Mouse (Mus musculus): Measurements from ENCODE around the gene Rrp12. TPM values are rescaled to one million over a fixed set of nuclear protein-coding genes. Genes with fewer than 3 reads are reported as not detected.
"Not testable (repeated sequence)": the region's sequence is repeated elsewhere in the genome, so short reads cannot be mapped to it uniquely, and the experiment has no call there.

The Rrp12 gene
- total RNA-seq, 1 experiment from 2014 or later = 16.2 TPM

DNA sequence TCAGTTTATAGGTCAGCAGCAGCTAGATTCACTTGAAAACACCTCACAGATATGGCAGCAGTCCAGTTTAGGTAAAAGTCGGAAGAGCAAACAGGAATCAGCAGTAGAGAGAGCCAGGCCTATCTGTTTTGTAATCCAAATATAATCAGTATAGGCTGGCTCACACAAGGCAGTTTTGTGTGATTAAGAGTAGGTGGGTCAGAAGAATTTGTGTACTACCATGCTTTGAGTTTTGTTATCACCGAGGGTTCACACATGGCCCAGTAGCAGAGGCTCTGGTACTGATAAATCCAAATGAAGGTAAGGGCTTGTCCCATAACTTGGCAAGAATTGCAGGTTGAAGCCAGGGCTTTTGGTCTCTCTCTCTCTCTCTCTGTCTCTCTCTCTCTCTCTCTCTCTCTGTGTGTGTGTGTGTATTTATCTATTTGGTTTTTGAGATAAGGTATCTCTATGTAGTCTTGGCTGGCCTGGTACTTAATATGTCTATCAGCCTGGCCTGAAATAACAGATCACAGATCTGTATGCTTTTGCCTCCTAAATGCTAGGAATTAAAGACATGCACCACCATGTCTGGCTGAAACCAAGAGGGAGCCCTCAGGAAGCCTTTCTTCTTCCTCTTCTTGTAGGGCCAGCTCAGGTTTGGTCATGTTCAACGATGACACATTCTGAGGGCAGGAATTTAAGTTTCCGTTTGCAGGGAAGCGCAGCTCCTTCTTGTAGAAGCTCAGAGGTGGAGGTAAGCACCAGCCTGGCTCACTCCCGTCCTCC, 10.5 kb upstream of the Rrp12 start:
- no peak for DNase-seq

DNA sequence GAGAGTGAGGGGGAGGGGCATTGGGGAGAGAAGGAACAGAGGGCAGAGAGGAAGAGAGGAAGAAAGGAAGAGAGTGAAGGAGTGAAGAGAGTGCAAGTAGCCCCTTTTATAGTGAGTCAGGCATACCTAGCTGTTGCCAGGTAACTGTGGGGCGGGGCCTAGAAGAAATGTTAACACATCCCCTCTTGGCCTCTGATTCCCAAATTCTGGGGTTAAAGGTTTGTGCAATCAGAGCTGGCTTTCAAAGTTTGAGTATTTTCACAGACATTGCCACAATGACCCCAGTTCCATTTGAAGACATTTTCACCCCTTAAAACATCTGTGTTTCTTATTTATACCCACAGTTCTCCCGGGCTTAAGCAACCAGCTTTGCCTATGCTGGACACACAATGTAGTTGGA, 9.3 kb upstream of the Rrp12 start:
- no peak for DNase-seq

DNA sequence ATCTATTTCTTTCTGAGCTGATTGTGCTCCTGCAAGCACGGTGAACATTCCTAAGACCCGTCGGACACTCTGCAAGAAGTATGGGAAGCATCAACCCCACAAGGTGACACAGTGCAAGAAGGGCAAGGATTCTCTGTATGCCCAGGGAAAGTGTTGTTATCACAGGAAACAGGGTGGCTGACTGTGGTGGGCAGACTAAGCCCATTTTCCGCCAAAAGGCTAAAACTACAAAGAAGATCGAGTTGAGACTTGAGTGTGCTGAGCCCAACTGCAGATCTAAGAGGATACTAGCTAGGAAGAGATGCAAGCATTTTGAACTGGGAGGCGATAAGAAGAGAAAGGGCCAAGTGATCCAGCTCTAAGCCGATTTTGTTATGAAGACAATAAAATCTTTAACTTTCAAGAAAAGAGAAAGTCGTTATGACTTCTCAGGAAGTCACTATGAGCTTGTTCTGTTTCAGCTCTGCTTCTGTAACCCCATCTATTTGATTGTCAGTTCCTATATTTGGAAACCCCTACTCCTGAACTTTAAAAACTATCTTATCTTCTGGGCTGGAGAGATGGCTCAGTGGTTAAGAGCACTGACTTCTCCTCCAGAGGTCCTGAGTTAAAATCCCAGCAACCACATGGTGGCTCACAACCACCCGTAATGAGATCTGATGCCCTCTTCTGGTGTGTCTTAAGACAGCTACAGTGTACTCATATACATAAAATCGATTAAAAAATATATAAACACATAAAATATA, 7.0 kb upstream of the Rrp12 start:
- no peak for DNase-seq

DNA sequence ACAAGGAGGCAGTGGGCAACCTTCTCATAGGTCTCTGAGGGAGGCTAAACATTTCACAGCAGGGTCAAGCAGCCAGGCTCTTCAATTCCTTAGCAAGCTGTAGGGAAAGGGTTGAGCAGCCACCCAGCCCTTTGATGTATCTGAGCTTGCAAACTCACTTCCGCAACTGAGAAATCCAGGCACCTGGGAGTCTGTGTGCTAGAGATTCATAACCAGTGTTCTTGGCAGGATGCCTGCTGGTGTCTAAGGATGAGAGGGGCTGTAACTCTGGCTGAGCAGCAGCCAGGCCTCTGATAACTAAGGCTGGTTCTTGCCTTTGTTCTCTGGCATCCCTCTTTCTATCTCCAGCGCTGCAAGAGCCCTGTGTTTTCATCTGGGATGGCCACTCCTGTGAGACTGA, 5.7 kb upstream of the Rrp12 start:
- DNase-seq = peak; percentile 64

DNA sequence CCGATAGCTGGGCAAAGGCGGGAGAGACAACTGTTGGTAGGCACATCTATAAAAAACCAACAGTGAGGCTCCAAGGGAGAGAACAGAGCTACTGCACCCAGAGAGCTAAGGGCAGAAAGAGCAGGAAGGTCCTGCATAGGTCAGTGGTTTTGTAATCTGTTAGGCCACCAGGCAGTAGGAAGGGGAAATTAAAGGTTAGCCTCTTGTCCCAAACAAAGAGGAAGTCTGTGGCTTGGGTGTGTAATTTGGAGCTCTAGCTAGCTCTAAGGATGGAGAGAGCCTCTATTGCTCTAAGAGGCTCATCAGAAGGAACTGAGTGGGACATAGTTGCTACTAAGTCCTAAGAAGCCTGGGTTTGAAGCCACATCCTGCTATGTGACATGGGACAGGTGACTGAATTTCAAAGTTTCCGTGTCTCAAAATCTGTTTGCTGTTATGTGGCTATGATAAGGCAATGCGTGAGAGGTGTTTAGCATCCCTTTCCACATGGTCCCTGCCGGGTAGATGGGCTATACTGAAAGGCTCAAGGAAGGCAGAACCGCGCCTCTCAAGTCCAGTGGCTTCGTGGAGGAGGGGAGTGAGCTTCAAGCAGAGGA, 4.6 kb upstream of the Rrp12 start:
- DNase-seq = no peak

DNA sequence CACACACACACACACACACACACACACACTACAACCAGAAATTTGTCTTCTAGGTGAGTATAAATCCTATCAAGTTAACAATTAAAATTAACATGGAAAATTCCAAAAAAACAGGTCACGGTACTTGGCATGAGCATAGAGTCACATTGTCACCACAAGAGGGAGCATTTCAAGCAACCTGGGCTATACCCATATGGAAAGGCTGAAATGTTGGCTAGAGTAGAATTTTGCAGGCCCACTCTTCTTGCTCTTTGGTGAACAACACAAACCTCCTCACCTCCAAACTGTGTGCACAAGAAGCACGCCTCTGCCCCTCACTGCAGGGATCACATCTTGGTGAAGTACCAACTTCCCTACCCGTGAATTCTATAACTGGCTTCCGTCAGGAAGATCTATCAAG, 2.9 kb upstream of the Rrp12 start:
- peak; percentile 61 for DNase-seq

DNA sequence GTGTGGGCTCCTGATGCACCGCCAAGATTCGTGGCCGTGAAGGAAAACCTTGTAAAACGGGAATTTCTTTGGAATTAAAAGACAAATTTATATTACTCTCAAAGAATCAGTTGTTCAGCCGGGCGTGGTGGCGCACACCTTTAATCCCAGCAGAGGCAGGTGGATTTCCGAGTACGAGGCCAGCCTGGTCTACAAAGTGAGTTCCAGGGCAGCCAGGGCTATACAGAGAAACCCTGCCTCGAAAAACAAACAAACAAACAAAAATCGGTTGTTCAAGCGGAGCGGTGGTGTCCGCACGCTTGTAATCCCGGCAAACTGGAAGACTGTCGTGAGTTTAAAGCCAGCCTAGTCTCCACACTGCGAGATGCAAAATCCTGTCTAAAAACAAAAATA, 342 bp upstream of the Rrp12 start:
- no peak for DNase-seq

DNA sequence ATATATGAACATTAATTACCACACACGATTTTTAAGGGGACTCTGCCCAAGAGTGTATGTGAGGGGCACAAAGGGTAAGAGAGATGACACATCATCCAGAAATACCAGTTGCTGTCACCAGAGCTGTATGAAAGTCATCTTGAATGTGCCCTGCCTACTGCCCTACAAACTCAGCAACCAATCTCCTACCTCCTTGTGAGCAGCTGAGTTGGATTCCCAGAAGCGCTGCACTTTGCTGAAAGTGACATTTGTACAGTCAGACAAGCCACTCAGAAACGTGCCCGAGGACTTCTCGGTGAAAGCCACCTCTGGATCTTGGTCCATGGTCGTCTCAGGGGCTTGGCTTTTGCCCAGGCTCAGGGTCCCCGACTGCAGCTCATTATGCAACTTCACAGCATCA, 1.0 kb downstream of the Rrp12 start:
- DNase-seq = peak; percentile 22

DNA sequence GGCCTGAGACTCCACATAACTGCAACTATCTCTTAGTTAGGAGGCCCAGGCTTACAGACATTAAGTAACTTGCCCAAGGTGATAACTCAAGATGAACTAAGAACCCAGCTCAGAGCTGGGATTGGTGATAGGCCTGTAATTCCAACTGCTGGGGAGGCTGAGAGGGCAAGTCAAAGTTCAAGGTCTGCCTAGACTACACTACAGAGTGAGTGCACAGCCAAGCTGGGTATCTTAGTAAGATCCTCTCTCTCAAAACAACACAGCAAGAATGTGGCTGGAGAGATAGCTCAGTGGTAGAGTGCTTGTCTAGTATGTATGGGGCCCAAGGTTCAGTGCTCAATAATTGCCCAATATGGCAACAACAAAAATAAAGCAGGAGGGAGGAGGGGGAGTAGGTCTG, 7.8 kb downstream of the Rrp12 start:
- DNase-seq = no peak

DNA sequence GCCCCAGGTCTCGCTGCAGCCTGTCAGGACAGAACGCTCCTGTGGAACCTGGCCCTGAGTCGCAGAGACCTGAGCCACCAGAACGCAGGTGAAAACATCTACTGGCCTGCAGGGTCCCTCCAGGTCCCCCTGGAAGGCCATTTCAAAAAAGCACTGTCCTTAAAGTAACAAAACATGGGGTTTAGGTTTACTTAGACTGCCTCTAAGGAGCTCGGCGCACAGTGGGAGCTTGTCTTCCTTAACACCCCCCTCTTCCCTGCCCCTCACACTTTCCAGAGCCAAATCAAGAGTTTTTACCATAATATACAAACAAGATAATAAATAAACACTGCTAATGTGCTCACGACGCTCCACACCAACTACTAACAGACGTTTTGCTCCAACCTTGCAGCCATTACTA, 12.1 kb downstream of the Rrp12 start:
- no peak for DNase-seq

DNA sequence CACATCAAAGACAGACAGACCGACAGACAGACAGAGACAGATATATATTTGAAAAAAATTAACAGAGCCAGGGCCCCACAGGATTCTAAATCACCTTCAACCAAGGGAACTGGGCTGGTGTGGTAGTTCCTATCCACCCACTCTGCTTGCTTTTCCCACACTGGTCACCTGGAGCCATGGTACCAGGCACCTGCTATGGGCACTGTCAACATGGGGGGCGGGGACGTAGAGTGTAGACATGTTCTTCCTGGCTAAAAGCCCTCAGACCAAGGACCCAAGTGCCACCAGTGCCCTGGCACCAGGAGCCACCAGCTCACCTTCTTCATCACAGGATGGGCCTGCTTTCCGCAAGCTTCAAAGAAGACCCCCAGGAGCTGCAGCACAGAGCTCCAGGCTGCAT, 14.1 kb downstream of the Rrp12 start:
- DNase-seq = no peak

DNA sequence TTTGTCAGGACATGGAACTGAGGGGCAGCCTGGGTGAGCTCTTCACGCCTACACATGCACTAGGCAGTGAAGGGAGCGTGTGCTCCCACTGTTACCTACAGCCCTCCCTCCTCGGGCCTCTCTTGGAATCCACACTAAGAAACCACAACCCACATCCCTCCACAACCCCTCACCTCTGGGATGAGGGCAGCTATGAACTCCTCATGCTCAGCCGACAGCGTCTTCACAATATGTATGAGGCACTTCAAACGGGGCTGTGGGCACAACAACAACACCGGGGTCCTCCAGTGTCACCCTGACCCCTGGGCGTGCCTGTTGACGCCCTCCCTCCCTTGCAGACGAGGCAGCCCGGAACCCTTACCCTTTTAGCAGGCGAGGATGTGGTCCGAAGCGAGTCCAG, 21.6 kb downstream of the Rrp12 start:
- DNase-seq = no peak

DNA sequence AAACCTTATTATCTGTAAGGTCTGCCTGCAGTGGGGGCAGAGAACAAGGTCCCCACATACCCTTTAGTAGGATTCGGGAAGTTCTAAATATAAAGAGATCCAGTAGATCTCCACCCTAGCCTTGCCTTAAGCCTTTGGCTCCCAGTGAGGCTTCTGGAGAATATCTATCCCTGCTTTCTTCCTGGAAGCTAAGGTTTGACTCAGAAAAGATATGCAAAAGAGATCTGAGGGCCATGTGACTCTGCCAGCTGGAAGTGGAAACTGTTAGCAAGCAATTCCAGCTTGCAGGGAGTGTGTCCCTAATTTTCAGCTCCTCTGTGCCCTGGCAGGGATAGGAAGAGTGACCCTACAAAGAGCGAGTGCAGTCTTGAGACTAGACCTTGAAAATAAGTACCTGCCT, 23.7 kb downstream of the Rrp12 start:
- DNase-seq = no peak

DNA sequence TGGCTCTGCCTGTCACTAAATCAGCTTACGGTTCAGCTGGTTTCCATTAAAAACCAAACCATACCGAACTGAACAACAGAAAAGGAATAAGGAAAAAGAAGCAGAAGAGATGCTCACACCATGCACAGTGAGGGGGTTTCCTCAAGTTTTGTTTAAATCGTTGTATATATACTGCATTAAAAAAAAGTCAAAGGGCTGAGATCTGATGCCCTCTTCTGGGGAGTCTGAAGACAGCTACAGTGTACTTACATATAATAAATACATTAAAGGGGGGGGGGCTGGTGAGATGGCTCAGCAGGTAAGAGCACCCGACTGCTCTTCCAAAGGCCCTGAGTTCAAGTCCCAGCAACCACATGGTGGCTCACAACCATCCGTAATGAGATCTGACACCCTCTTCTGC, 26.0 kb downstream of the Rrp12 start:
- DNase-seq = not testable (repeated sequence)

DNA sequence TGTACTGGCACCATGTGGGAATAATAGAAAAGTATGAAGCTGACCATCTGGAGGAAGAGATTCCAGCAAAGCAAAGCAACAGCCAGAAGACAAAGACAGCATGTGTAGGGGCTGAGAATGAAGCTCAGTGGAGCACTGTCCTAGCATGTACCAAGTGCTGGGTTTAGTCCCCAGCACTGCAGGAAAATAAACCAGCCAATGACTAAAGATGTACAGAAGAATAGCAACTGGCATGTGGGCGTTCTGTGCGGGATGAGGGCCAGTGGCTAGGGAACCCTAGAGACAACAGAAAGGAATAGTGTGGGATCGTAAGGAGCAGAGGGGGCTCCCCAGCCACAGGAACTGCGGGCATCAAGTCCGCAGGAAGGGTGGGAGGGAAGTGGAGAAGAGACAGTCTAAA, 26.7 kb downstream of the Rrp12 start:
- DNase-seq = no peak

DNA sequence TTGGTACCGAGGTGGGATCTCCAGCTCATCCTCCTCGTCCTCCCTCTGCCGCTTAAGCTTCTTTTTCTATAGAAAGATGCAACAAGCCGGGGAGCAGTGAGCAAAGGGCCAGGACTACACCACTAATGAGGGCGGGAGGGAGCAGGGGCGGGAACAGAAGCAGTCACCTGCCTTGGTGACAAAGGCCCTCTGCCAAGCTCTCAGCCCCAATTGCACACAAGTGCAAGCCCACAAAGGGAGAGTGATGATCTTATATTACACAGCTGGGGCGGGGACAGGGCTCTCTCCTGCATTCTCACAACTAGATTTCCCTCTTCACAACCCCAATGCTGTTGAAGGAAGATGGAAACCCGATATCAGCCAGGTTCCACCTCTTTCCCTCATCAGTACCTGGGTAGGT, 29.3 kb downstream of the Rrp12 start:
- no peak for DNase-seq

DNA sequence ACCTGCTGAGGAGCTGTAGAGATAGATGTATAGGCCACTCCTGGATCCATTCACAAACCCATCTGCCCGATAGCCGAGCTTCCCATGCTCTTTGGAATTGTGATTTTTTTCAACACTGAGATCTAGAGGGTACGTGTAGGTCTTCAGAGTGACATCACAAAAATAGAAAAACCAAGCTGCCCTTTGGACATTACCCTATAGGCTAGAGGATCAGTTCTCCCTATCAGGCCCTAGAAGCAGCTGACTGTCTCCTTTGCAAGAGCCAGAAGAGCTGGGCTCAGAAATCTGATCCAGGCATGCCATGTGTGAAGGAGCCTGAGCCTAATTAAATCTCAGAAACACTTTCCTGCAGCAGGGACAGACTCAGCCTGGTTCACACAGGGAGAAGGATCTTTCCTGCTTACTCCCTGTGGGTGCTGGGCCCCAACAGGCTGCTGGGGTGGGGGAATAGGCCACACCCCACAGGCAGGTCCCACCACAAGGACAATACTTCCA, 38.1 kb downstream of the Rrp12 start:
- DNase-seq = no peak

DNA sequence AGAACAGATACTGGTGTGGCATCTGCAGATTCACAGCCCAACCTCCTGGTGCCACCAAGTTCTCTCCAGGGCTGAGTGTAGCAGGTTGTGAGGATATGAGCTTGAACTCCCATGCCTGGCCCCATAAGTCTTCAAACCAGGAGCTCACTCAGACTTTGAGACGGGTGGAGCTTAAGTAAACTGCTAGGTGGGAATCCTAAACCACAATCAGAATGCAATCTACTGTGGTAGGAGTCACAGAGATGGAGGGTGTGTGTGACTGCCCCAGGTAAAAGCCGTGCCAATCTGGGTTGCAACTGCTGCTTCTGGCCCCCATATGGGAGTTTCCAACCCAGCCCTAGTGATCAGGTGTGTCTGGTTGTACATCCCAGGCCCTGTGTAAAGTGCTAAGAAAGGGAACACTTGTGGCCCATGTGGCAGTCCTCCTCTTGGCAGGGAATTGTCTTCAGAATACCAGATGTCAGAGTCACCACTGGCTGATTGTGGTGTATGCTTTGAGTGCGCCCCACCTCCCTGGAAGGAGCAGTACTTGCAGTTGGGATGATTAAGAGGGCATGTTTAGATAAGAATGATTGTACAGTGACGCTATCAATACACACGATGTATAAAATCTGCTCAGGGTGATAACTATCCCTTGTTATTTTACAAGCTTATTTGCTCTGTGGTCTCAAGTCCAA, 38.7 kb downstream of the Rrp12 start:
- no peak for DNase-seq

DNA sequence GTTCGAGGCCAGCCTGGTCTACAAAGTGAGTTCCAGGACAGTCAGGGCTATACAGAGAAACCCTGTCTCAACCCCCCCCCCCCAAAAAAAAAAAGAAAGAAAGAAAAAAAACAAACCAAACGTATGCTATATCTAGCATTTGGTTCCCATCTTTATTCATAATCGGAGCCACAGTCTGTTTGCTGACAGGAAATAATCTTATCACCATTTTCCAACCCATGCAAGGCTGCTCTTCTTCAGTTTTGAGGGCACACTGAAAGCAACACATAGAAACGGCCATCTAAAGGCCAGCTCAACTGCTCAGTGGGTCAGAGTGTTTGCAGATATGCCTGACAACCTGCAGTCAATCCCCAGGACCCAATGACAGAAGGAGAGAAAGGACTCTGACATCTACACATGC, 43.5 kb downstream of the Rrp12 start:
- no peak for DNase-seq

DNA sequence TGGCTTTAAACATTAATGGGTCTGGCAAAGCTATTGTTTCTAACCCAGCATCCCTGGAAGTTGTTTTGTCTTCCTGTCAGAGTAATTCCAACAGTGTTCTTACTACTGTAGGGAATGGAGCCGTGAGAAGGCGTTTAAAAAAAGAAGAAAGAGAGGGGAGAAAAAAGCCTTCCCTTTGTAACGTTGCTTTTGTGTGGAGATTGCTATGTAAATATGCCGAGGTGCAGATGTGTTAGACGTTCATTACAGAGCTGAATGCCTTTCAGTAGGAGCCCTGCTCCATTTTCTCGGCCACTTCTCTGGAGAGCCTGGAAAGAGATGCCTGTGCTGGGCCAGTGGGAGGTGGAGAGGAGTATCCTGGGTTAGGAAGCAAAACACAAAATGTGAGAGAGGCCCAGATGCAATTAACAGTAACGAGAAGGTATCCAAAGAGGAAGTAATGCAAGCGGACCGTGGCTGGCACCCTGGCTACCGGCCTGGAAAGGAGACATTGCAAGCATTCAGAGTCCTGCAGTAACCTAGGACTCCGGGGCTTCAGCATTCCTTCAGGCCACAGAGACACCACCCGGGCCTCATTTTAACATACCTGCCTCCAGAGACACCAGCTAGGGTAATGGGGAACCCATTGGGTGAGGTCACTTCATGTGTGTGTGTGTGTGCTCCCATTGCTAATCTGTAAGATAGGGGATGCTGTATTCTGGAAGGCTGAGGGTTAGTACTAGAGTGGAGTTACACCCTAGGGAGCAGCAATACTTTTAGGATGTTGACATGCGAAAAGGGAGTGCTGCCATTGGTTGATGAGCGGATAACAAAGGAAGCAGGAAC, 45.0 kb downstream of the Rrp12 start:
- DNase-seq = no peak

DNA sequence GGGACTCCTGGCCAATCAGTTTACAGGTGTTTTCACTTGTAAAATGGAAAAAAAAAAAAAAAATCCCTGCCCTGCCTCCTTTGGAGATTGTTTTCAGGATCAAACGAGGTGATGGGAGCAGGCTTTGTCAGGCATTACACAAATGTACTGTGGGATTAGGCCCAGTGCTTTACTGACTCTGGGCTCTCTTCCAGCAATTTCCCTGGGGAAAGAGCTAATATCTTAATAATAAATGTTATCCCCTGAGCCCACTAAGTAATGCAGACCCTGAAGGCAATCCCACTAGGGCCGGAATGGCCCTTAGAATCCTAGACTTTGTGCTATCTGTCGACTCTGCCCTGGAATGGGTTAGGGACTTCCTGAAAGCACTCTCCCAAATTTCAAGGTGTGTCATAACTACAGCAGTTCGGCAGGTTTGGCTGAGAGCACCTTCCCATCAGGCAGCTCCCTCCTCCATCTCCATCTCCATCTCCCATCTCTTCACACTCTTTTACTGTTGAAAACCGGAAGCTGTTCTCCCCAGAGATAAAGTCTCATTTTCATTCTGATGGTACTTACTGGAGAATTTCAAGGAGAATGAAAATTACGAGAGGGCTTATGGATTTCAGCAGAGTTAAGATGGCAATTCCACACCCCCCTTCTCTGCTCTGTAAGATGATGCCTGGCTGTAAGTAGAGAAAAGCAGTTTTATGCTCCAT, 45.8 kb downstream of the Rrp12 start:
- no peak for DNase-seq
